Mouse (Mus musculus): ENCODE measurements around the gene Srebf1.

The Srebf1 gene

GRCm38 (mm10) chr11:60233235-60233634, 10.9 kb upstream of the Srebf1 start:
- no peak for DNase-seq (ENCODE audit: low spot score)

GRCm38 (mm10) chr11:60232441-60233058, 10.2 kb upstream of the Srebf1 start:
- DNase-seq (ENCODE audit: low spot score) = no peak

- no peak for DNase-seq (ENCODE audit: low spot score)
These were observed 9.6 kb upstream of the Srebf1 start for GRCm38 (mm10) chr11:60231951-60232350.

- no peak for DNase-seq (ENCODE audit: low spot score)
These were observed 8.9 kb upstream of the Srebf1 start for GRCm38 (mm10) chr11:60231326-60231725.

- DNase-seq (ENCODE audit: low spot score) = no peak
These were observed 8.1 kb upstream of the Srebf1 start for GRCm38 (mm10) chr11:60230512-60230911.

GRCm38 (mm10) chr11:60229821-60230220, 7.4 kb upstream of the Srebf1 start:
- DNase-seq (ENCODE audit: low spot score) = no peak

- DNase-seq (ENCODE audit: low spot score) = no peak
These were observed 6.1 kb upstream of the Srebf1 start for GRCm38 (mm10) chr11:60228525-60228924.

GRCm38 (mm10) chr11:60225874-60226273, 3.5 kb upstream of the Srebf1 start:
- no peak for DNase-seq (ENCODE audit: low spot score)

GRCm38 (mm10) chr11:60224676-60225075, 2.3 kb upstream of the Srebf1 start:
- DNase-seq (ENCODE audit: low spot score) = no peak

- no peak for DNase-seq (ENCODE audit: low spot score)
These were observed 304 bp downstream of the Srebf1 start for GRCm38 (mm10) chr11:60222085-60222468.

GRCm38 (mm10) chr11:60221425-60221824, 956 bp downstream of the Srebf1 start:
- DNase-seq (ENCODE audit: low spot score) = no peak

- DNase-seq (ENCODE audit: low spot score) = peak; percentile 94
These were observed 2.0 kb downstream of the Srebf1 start for GRCm38 (mm10) chr11:60220291-60220804.

- no peak for DNase-seq (ENCODE audit: low spot score)
These were observed 2.8 kb downstream of the Srebf1 start for GRCm38 (mm10) chr11:60219609-60220008.

GRCm38 (mm10) chr11:60217467-60217866, 4.9 kb downstream of the Srebf1 start:
- no peak for DNase-seq (ENCODE audit: low spot score)

- DNase-seq (ENCODE audit: low spot score) = no peak
These were observed 5.7 kb downstream of the Srebf1 start for GRCm38 (mm10) chr11:60216671-60217070.

GRCm38 (mm10) chr11:60213266-60213665, 9.1 kb downstream of the Srebf1 start:
- DNase-seq (ENCODE audit: low spot score) = no peak

GRCm38 (mm10) chr11:60211761-60212160, 10.6 kb downstream of the Srebf1 start:
- no peak for DNase-seq (ENCODE audit: low spot score)

GRCm38 (mm10) chr11:60211152-60211551, 11.2 kb downstream of the Srebf1 start:
- DNase-seq (ENCODE audit: low spot score) = no peak

- peak; percentile 95 for DNase-seq (ENCODE audit: low spot score)
These were observed 12.1 kb downstream of the Srebf1 start for GRCm38 (mm10) chr11:60210305-60210724.

- no peak for DNase-seq (ENCODE audit: low spot score)
These were observed 12.5 kb downstream of the Srebf1 start for GRCm38 (mm10) chr11:60209933-60210249.

- DNase-seq (ENCODE audit: low spot score) = peak; percentile 56
These were observed 13.0 kb downstream of the Srebf1 start for GRCm38 (mm10) chr11:60209217-60209932.

- no peak for DNase-seq (ENCODE audit: low spot score)
These were observed 13.7 kb downstream of the Srebf1 start for GRCm38 (mm10) chr11:60208712-60209111.

GRCm38 (mm10) chr11:60208201-60208600, 14.2 kb downstream of the Srebf1 start:
- no peak for DNase-seq (ENCODE audit: low spot score)

GRCm38 (mm10) chr11:60206207-60206606, 16.2 kb downstream of the Srebf1 start:
- no peak for DNase-seq (ENCODE audit: low spot score)

All from urinary bladder, postnatal 25 days (tissue).